Mouse (Mus musculus): ENCODE measurements at regions not wholly inside any gene's neighbourhood (a gene's known extent, or its start where the extent isn't known, plus 50 kb on each side); places are given as distances from the start of the nearest gene placed in this dataset.

DNA sequence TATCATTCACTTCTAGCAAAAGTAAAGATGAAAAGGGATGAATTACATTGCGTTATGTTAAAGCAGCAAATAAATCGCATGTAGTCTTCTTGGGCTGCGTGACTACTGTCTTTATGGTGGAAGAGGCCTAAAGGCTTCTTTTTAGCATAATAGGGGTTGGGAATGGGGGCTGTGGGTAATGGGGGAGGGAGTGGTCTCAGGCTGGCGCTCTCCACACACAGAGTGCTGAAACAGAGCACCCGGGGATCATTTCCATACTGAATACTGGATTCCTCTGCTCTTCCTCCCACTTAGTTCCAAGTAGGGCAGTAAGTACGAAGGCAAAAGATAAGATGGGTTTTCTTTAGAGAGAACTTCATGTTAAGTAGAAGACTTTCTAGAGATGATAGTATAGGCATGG lies 287.1 kb downstream of the Sv2b start:
- TF ChIP-seq CTCF (IDR thresholded peaks at IDR 0.05; ENCODE audit: borderline replicate concordance, insufficient read depth, low read depth, low read length), result no peak
- TF ChIP-seq POLR2A (IDR thresholded peaks at IDR 0.05; ENCODE audit: borderline replicate concordance, insufficient read depth, low read length), result no peak
